Mouse (Mus musculus): ENCODE results near the gene Gm42878.

DNA sequence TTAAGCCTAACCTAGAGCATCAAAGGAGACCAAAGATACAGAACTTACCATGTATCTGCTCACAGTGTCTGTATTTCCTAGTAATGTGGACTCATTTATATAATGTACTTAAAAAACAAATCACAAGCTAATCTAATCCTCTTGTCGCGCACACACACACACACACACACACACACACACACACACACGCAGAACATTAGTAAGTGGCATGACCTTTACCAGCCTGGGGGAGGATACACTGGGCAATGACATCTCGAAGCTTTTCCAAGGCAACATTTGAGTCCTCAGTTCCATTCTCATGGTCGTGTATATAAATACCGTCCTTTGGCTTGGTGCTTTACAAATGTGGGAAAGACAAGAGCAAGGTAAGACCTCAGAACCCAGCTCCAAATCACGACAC lies 18.8 kb downstream of the Gm42878 start:
- no peak for TF ChIP-seq CTCF (conservative IDR thresholded peaks at IDR 0.05; ENCODE audit: insufficient read depth, insufficient read length, low read depth, low read length)
- TF ChIP-seq POLR2A (IDR thresholded peaks at IDR 0.05; ENCODE audit: low read depth, low read length), result no peak
